ENCODE assay signal across 12 mouse cellular contexts in the genomic region with DNA sequence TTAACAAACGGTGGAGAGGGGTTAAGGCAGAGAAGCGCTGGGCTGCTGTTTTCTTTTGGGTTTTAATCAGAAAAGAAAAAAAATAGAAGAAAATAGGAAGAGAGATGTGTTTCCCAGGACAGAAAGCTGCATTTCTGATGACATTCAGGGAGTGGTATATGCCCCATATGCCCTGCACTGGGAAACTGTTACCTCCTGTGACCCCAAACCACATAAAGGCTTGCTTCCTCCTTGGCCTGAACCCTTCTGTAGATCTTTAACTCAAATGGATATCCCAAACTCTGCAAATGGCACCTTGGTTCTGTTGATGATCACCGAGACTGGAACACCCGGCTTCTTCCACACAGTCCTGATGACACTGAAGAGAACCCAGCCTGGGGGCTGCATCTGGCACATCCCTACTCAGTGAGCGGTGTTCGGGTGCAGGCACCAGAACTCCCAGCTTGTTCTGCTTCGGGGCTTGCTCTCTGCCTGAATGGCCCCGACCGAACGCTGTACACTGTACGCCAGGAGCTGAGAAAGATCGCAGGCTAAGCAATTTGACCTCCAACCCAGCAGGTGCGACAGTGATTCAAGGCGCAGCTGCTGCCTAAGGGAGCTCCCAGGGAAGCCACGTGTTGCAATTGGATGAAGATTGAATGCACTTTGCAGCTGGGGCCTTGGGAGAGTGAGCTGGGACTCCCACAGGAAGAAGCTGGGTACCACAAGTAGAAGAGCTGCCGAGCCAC.
A peak's percentile ranks its signal among the peaks of the same experiment; 100 is the strongest.
DNase-seq lines count a peak whose midpoint lies in the region; ATAC-seq lines count a peak whose summit lies in the region.
"Had no signal": no experiment of that assay in that cellular context is flagged by ENCODE, and none has a peak within 500 bp of the region (broad histone marks: within the 10 kb centered on the region; RNA-seq: fewer than 3 reads in every experiment).

No protein-coding gene starts in this region.

- no peaks in the 10 kb centered on the region for H3K36me3 ChIP-seq in heart, embryonic 10.5 days
- H3K36me3 ChIP-seq in hindbrain, embryonic 13.5 days = 0 out of 2 replicates have a peak, but pooled peaks cover 2% of the 10 kb centered on the region
- no peaks in the 10 kb centered on the region for H3K36me3 ChIP-seq in midbrain, embryonic 16.5 days (ENCODE audit: control insufficient read depth, insufficient read depth, low read length)

- no peak overlapping the region for H3K4me3 ChIP-seq in heart, embryonic 10.5 days
- no peak overlapping the region for H3K4me3 ChIP-seq in hindbrain, embryonic 13.5 days
- no peak overlapping the region for H3K4me3 ChIP-seq in midbrain, embryonic 16.5 days (ENCODE audit: low read depth, low read length)
- H3K4me3 ChIP-seq: heart, adult 2 months had no signal

- H3K27me3 ChIP-seq in heart, embryonic 10.5 days (ENCODE audit: insufficient read depth, poor library complexity, severe bottlenecking) = no peaks in the 10 kb centered on the region; the same call in 1 of the 2 replicates
- 0 out of 2 replicates have a peak, but pooled peaks cover 2% of the 10 kb centered on the region for H3K27me3 ChIP-seq in hindbrain, embryonic 13.5 days
- H3K27me3 ChIP-seq in midbrain, embryonic 16.5 days (ENCODE audit: control insufficient read depth, insufficient read depth, low read depth, low read length) = no peaks in the 10 kb centered on the region

- peak; percentile 73 for ATAC-seq in hindbrain, embryonic 13.5 days (ENCODE audit: low FRiP score)
- peak; percentile 54 for ATAC-seq in midbrain, embryonic 16.5 days
- ATAC-seq in megakaryocyte-erythroid progenitor cell, adult 5-6 weeks (replicated peaks; ENCODE audit: low FRiP score, low TSS enrichment, poor library complexity, severe bottlenecking) = no peak
- ATAC-seq: liver, postnatal 0 days had no signal

- H3K27ac ChIP-seq in heart, embryonic 10.5 days = no peak overlapping the region
- no peak overlapping the region for H3K27ac ChIP-seq in hindbrain, embryonic 13.5 days
- H3K27ac ChIP-seq in midbrain, embryonic 16.5 days (ENCODE audit: low read length) = no peak overlapping the region
- H3K27ac ChIP-seq: heart, adult 2 months had no signal

- peak; percentile 64 for DNase-seq in heart, embryonic 10.5 days (ENCODE audit: low spot score)
- DNase-seq in heart, adult 18-20 months = no peak
- DNase-seq in embryo, embryonic 10.5 days (ENCODE audit: low spot score) = peak; percentile 70
- no peak for DNase-seq in adrenal gland, adult 8-10 months
- DNase-seq in ovary, adult 18-20 months (ENCODE audit: low spot score) = no peak
- DNase-seq: cerebellum, adult 9-11 months; heart, adult 2 months; kidney, adult 2 months; liver, postnatal 0 days had no signal

- 79% methylated on average over 16 of the region's 16 CpGs for WGBS in heart, embryonic 10.5 days
- 33% methylated on average over 16 of the region's 16 CpGs for WGBS in hindbrain, embryonic 13.5 days
- 40% methylated on average over 16 of the region's 16 CpGs for WGBS in midbrain, embryonic 16.5 days

- H3K4me1 ChIP-seq in heart, embryonic 10.5 days = no peaks in the 10 kb centered on the region
- peaks cover 13% of the 10 kb centered on the region for H3K4me1 ChIP-seq in hindbrain, embryonic 13.5 days (replicated peaks)
- peaks cover 6% of the 10 kb centered on the region; the same call in 1 of the 2 replicates for H3K4me1 ChIP-seq in midbrain, embryonic 16.5 days (ENCODE audit: control insufficient read depth, insufficient read depth, low read length)

- peak overlapping the region; percentile 9; the same call in 1 of the 2 replicates for H3K4me2 ChIP-seq in hindbrain, embryonic 13.5 days
- H3K4me2 ChIP-seq in midbrain, embryonic 16.5 days (ENCODE audit: low read length) = no peak overlapping the region

- H3K9me3 ChIP-seq in heart, embryonic 10.5 days = no peaks in the 10 kb centered on the region
- no peaks in the 10 kb centered on the region for H3K9me3 ChIP-seq in hindbrain, embryonic 13.5 days
- H3K9me3 ChIP-seq in midbrain, embryonic 16.5 days (replicated peaks; ENCODE audit: control insufficient read depth, low read length, poor library complexity, severe bottlenecking) = 0 out of 2 replicates have a peak, but pooled peaks cover 2% of the 10 kb centered on the region

- no peak overlapping the region for H3K9ac ChIP-seq in hindbrain, embryonic 13.5 days
- no peak overlapping the region for H3K9ac ChIP-seq in midbrain, embryonic 16.5 days (ENCODE audit: low read depth, low read length)
- H3K9ac ChIP-seq: liver, postnatal 0 days had no signal

Comparison
In these comparisons a context has a peak if more than half of its experiments do, and no peak if none do; other contexts are left out.
1. DNase-seq: peak in heart, embryonic 10.5 days (single experiment) and embryo, embryonic 10.5 days (single experiment); none in heart, adult 18-20 months (0 of 2), adrenal gland, adult 8-10 months (single experiment) and ovary, adult 18-20 months (single experiment).